Comparison of ENCODE assay signal across 8 mouse cellular contexts in genomic region chr3:90083698-90084324, GRCm38 (mm10). TPM values are rescaled to one million over a fixed set of nuclear protein-coding genes. Genes with fewer than 3 reads are reported as not detected.
DNase-seq lines count a peak whose midpoint lies in the region; ATAC-seq lines count a peak whose summit lies in the region.

No protein-coding gene starts in this region.

- H3K27me3 ChIP-seq in heart, embryonic 10.5 days (ENCODE audit: insufficient read depth, poor library complexity, severe bottlenecking), result no peaks in the 10 kb centered on the region
- H3K27me3 ChIP-seq in forebrain, embryonic 14.5 days (replicated peaks; ENCODE audit: control insufficient read depth, insufficient read depth, low read length), result no peaks in the 10 kb centered on the region
- H3K27me3 ChIP-seq in limb, embryonic 15.5 days, result no peaks in the 10 kb centered on the region

- intact Hi-C loops in heart, postnatal 25 days (cut with DNase I), result no loop called here
- intact Hi-C loops in gastrocnemius, postnatal 14 days (cut with DNase I; ENCODE audit: low total_unique reads), result no loop called here

- H3K9me3 ChIP-seq in heart, embryonic 10.5 days, result no peaks in the 10 kb centered on the region
- no peaks in the 10 kb centered on the region for H3K9me3 ChIP-seq in forebrain, embryonic 14.5 days (replicated peaks; ENCODE audit: control insufficient read depth, low read length)
- H3K9me3 ChIP-seq in limb, embryonic 15.5 days, result no peaks in the 10 kb centered on the region

- H3K4me3 ChIP-seq in heart, embryonic 10.5 days, result peak overlapping the region; percentile 30
- no peak overlapping the region for H3K4me3 ChIP-seq in forebrain, embryonic 14.5 days (ENCODE audit: low read depth, low read length)
- no peak overlapping the region for H3K4me3 ChIP-seq in limb, embryonic 15.5 days

- DNase-seq in heart, embryonic 10.5 days (ENCODE audit: low spot score), result no peak
- DNase-seq in heart, postnatal 25 days (ENCODE audit: low spot score), result no peak
- DNase-seq in B cell, adult 2 months, result peak; percentile 50 to 52
- peak; percentile 61 for DNase-seq in forebrain, embryonic 14.5 days (ENCODE audit: low spot score)
- DNase-seq in right cerebral cortex, postnatal 14 days, result peak; percentile 33
- DNase-seq in gastrocnemius, postnatal 4 days (ENCODE audit: low spot score in 2 of 2), result no peak
- no peak for DNase-seq in gastrocnemius, postnatal 14 days

- peak overlapping the region; percentile 45 for H3K9ac ChIP-seq in forebrain, embryonic 14.5 days (ENCODE audit: low read length)
- H3K9ac ChIP-seq in limb, embryonic 15.5 days, result no peak overlapping the region

- H3K27ac ChIP-seq in heart, embryonic 10.5 days, result peak overlapping the region; percentile 52
- peak overlapping the region; percentile 60; the same call in 1 of the 2 replicates for H3K27ac ChIP-seq in forebrain, embryonic 14.5 days (ENCODE audit: low read depth, low read length)
- peak overlapping the region; percentile 57 for H3K27ac ChIP-seq in limb, embryonic 15.5 days

- no peak for ATAC-seq in forebrain, embryonic 14.5 days
- ATAC-seq in limb, embryonic 15.5 days (ENCODE audit: insufficient number of reproducible peaks, low FRiP score, low TSS enrichment, low read depth), result no peak

- peaks cover 36% of the 10 kb centered on the region for H3K36me3 ChIP-seq in heart, embryonic 10.5 days
- peaks cover 28% of the 10 kb centered on the region for H3K36me3 ChIP-seq in forebrain, embryonic 14.5 days (ENCODE audit: control insufficient read depth, insufficient read depth, low read length)
- peaks cover 31% of the 10 kb centered on the region for H3K36me3 ChIP-seq in limb, embryonic 15.5 days

- peaks cover 51% of the 10 kb centered on the region for H3K4me1 ChIP-seq in heart, embryonic 10.5 days
- H3K4me1 ChIP-seq in forebrain, embryonic 14.5 days (ENCODE audit: control insufficient read depth, insufficient read depth, low read length), result peaks cover 22% of the 10 kb centered on the region
- peaks cover 44% of the 10 kb centered on the region for H3K4me1 ChIP-seq in limb, embryonic 15.5 days

- WGBS in heart, embryonic 10.5 days, result 47% methylated on average over 3 of the region's 3 CpGs
- 60% methylated on average over 3 of the region's 3 CpGs for WGBS in forebrain, embryonic 14.5 days
- 58% methylated on average over 3 of the region's 3 CpGs for WGBS in limb, embryonic 15.5 days

- peak overlapping the region; percentile 30; the same call in 1 of the 2 replicates for H3K4me2 ChIP-seq in forebrain, embryonic 14.5 days (ENCODE audit: low read length)
- no peak overlapping the region for H3K4me2 ChIP-seq in limb, embryonic 15.5 days

RNA-seq across cellular contexts. Expression of gene Tpm3, which starts 11.4 kb away (rescaled TPM):
- polyA plus RNA-seq in heart, embryonic 10.5 days (2016; fragmentation: Nextera tagmentation; extraction: Ambion mirVana), result 391 and 489 TPM in 2 replicates
- 10 to 100 TPM; 46.8 to 51.5 TPM for total RNA-seq in heart, postnatal 25 days (2021)
- 385 and 432 TPM in 2 replicates for polyA plus RNA-seq in forebrain, embryonic 14.5 days (2014; fragmentation: Nextera tagmentation; extraction: Ambion mirVana)
- polyA plus RNA-seq in limb, embryonic 15.5 days (2015; fragmentation: Nextera tagmentation; extraction: Ambion mirVana), result 474 and 545 TPM in 2 replicates
- total RNA-seq in gastrocnemius, postnatal 4 days (2021), result 100 to 1,000 TPM; 420 to 508 TPM
- total RNA-seq in gastrocnemius, postnatal 14 days (2021), result 100 to 1,000 TPM; 346 to 601 TPM

RNA-seq across cellular contexts. Expression of gene Nup210l, which starts 20.1 kb away (rescaled TPM):
- polyA plus RNA-seq in heart, embryonic 10.5 days (2016; fragmentation: Nextera tagmentation; extraction: Ambion mirVana), result 0.46 and 0.48 TPM in 2 replicates
- under 1 TPM; 0.08 TPM for total RNA-seq in heart, postnatal 25 days (2021)
- 0.28 and 0.30 TPM in 2 replicates for polyA plus RNA-seq in forebrain, embryonic 14.5 days (2014; fragmentation: Nextera tagmentation; extraction: Ambion mirVana)
- polyA plus RNA-seq in limb, embryonic 15.5 days (2015; fragmentation: Nextera tagmentation; extraction: Ambion mirVana), result 0.28 and 0.30 TPM in 2 replicates
- under 1 TPM; 0.13 to 0.17 TPM for total RNA-seq in gastrocnemius, postnatal 4 days (2021)
- total RNA-seq in gastrocnemius, postnatal 14 days (2021), result under 1 TPM; 0.04 to 0.08 TPM

RNA-seq across cellular contexts. Expression of gene Ubap2l, which starts 31.4 kb away (rescaled TPM):
- 174 and 197 TPM in 2 replicates for polyA plus RNA-seq in heart, embryonic 10.5 days (2016; fragmentation: Nextera tagmentation; extraction: Ambion mirVana)
- 100 to 1,000 TPM; 113 to 123 TPM for total RNA-seq in heart, postnatal 25 days (2021)
- 132 and 139 TPM in 2 replicates for polyA plus RNA-seq in forebrain, embryonic 14.5 days (2014; fragmentation: Nextera tagmentation; extraction: Ambion mirVana)
- 172 and 174 TPM in 2 replicates for polyA plus RNA-seq in limb, embryonic 15.5 days (2015; fragmentation: Nextera tagmentation; extraction: Ambion mirVana)
- total RNA-seq in gastrocnemius, postnatal 4 days (2021), result 100 to 1,000 TPM; 170 to 182 TPM
- 10 to 100 TPM; 90.4 to 95.0 TPM for total RNA-seq in gastrocnemius, postnatal 14 days (2021)

RNA-seq across cellular contexts. Expression of gene 4933434E20Rik, which starts 32.4 kb away (rescaled TPM):
- 172 and 185 TPM in 2 replicates for polyA plus RNA-seq in heart, embryonic 10.5 days (2016; fragmentation: Nextera tagmentation; extraction: Ambion mirVana)
- total RNA-seq in heart, postnatal 25 days (2021), result 10 to 100 TPM; 71.4 to 79.5 TPM
- 246 and 248 TPM in 2 replicates for polyA plus RNA-seq in forebrain, embryonic 14.5 days (2014; fragmentation: Nextera tagmentation; extraction: Ambion mirVana)
- polyA plus RNA-seq in limb, embryonic 15.5 days (2015; fragmentation: Nextera tagmentation; extraction: Ambion mirVana), result 126 and 140 TPM in 2 replicates
- total RNA-seq in gastrocnemius, postnatal 4 days (2021), result 10 to 100 TPM; 53.4 to 54.4 TPM
- total RNA-seq in gastrocnemius, postnatal 14 days (2021), result 10 to 100 TPM; 46.8 to 56.9 TPM

Comparison
In these comparisons a context has a peak if more than half of its experiments do, and no peak if none do; other contexts are left out.
1. DNase-seq: peak in B cell, adult 2 months (2 of 2), forebrain, embryonic 14.5 days (single experiment) and right cerebral cortex, postnatal 14 days (single experiment); none in heart, embryonic 10.5 days (single experiment), heart, postnatal 25 days (single experiment), gastrocnemius, postnatal 4 days (0 of 2) and gastrocnemius, postnatal 14 days (single experiment).
2. RNA of gene Tpm3, which starts 11.4 kb away (total RNA-seq): 346 to 601 TPM in gastrocnemius, postnatal 14 days and 420 to 508 TPM in gastrocnemius, postnatal 4 days; 46.8 to 51.5 TPM in heart, postnatal 25 days; every median in the first group is over 4 times any median in the second.
3. Peak in every context shown above with its lines, with median percentiles within 50 percentile points of each other: H3K27ac ChIP-seq.